Mouse (Mus musculus) brain, embryonic 14.5 days (tissue): ENCODE measurements around the gene Arhgef6.

ENCODE experiments used
- CTCF ChIP-seq: fragments of 200-500 bp; IDR thresholded peaks from 2 replicates; pipeline ENCODE4 v1.5.1; 2012; ENCODE audit warnings: inconsistent platforms, mild to moderate bottlenecking, moderate library complexity, borderline replicate concordance; ENCODE audit not compliant: insufficient read depth, insufficient read length; ENCODE audit errors: extremely low read depth
- POLR2A ChIP-seq: fragments of 200-500 bp; IDR thresholded peaks from 2 replicates; pipeline ENCODE4 v1.6.1; 2012; ENCODE audit warnings: mild to moderate bottlenecking, inconsistent platforms, borderline replicate concordance; ENCODE audit not compliant: poor library complexity, insufficient read depth, insufficient read length, severe bottlenecking; ENCODE audit errors: extremely low read depth

DNA sequence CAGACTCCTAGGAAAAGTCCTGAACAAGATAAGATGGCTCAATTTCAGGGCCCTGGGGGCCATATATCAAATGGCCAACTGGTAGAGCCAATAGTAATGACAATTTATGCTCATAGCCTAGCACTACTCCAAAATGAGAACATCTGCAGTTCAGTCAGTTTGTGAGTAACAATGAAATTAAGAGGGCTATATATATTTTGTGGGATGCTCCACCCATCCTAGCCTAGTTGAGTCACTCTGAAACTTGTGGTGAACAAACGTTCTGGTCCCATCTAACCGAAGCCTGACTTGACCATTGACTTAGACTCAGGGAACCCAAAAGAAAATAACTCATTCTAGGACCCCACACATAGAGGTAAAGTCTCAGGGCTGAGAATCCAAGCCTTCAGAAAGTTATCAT lies 156.1 kb downstream of the Arhgef6 start:
- no peak for TF ChIP-seq POLR2A
- TF ChIP-seq CTCF: no peak
